Mouse (Mus musculus): ENCODE results near the gene Znrf3. TPM values are rescaled to one million over a fixed set of nuclear protein-coding genes. Genes with fewer than 3 reads are reported as not detected.

The Znrf3 gene
- total RNA-seq, 2 experiments from 2014 or later = 23.9 to 29.3 TPM

Other genes starting within 250 kb of the Znrf3 start
- gene Kremen1, start 183.3 kb downstream of the Znrf3 start, total RNA-seq (2021) = 10 to 100 TPM; 20.4 to 27.0 TPM
- gene Xbp1, start 75.8 kb upstream of the Znrf3 start, total RNA-seq (2021) = 100 to 1,000 TPM; 100 to 121 TPM
- gene Ccdc117, start 97.3 kb upstream of the Znrf3 start, total RNA-seq (2021) = 10 to 100 TPM; 19.2 to 21.5 TPM
- not detected for gene Ankrd36, start 124.8 kb upstream of the Znrf3 start, total RNA-seq (2021)